Mouse (Mus musculus) lung, embryonic 14.5 days (tissue): ENCODE data around the gene Cbs. TPM values are rescaled to one million over a fixed set of nuclear protein-coding genes. Genes with fewer than 3 reads are reported as not detected.

Experiments
- ATAC-seq: fragments of 200-750 bp; cut with Nextera tagmentation; 2 replicates; pipeline ENCODE4 v1.8.0; 2017; ENCODE audit warnings: mild to moderate bottlenecking, moderate TSS enrichment, moderate library complexity; ENCODE audit not compliant: insufficient read depth
- DNase-seq: peaks from one replicate; pipeline ENCODE4 v3.0.0-alpha.2; 2015
- H3K27ac ChIP-seq: fragments of 300-500 bp; sonication (generic); 2 replicates; pipeline ENCODE4 v1.5.1; 2014; ENCODE audit warnings: low read depth, mild to moderate bottlenecking, moderate library complexity
- H3K27me3 ChIP-seq: fragments of 300-500 bp; sonication (generic); 2 replicates; pipeline ENCODE4 v1.6.1; 2014; ENCODE audit warnings: low read length, control low read depth; ENCODE audit not compliant: insufficient read depth
- H3K36me3 ChIP-seq: fragments of 300-500 bp; sonication (generic); 2 replicates; pipeline ENCODE4 v1.6.1; 2014; ENCODE audit warnings: control low read depth; ENCODE audit not compliant: insufficient read depth
- H3K4me1 ChIP-seq: fragments of 300-500 bp; sonication (generic); 2 replicates; pipeline ENCODE4 v1.6.1; 2014; ENCODE audit warnings: antibody characterized with exemption, control low read depth; ENCODE audit not compliant: insufficient read depth
- H3K4me2 ChIP-seq: fragments of 300-500 bp; sonication (generic); 2 replicates; pipeline ENCODE4 v1.6.1; 2014; ENCODE audit warnings: mild to moderate bottlenecking
- H3K4me3 ChIP-seq: fragments of 300-500 bp; sonication (generic); 2 replicates; pipeline ENCODE4 v1.5.1; 2014; ENCODE audit warnings: low read depth, low read length
- H3K9ac ChIP-seq: fragments of 300-500 bp; sonication (generic); 2 replicates; pipeline ENCODE4 v1.6.1; 2014
- H3K9me3 ChIP-seq: fragments of 300-500 bp; sonication (generic); 2 replicates; pipeline ENCODE4 v1.6.1; 2016; ENCODE audit warnings: low read depth, low read length, control low read depth
- CTCF ChIP-seq: IDR thresholded peaks from 2 replicates; pipeline ENCODE4 v1.5.1; 2016; ENCODE audit warnings: antibody characterized with exemption, low read depth
- WGBS: fragments of 180-500 bp; shearing (Covaris S2); extraction: QIAGEN DNeasy Blood & Tissue Kit; methylation state at CpG from one replicate; pipeline ENCODE4 v1.1.7; 2014; 5-methylcytosine and 5-hydroxymethylcytosine counted together
- polyA plus RNA-seq: library from polyadenylated mRNA; unstranded; fragments of >200 nt; fragmentation: Nextera tagmentation; extraction: Ambion mirVana; gene quantifications from 2 replicates; pipeline ENCODE4 v1.2.1, GENCODE M21; 2014

Gene Cbs
- polyA plus RNA-seq, 1 experiment from 2014 or later: 2.7 TPM

- Histone ChIP-seq H3K36me3 (no peaks in the 10 kb centered on the region), H3K4me1 (no peaks in the 10 kb centered on the region), H3K9me3 (no peaks in the 10 kb centered on the region), H3K4me2 (no peak overlapping the region), H3K4me3 (no peak overlapping the region), H3K27ac (no peak overlapping the region), H3K27me3 (no peaks in the 10 kb centered on the region), H3K9ac (no peak overlapping the region)
- ATAC-seq: no peak
- WGBS: 63% methylated on average over 8 of the region's 8 CpGs
- no peak for DNase-seq
- no peak for TF ChIP-seq CTCF
Observed at GRCm38 (mm10) chr17:31671698-31672097, 34.7 kb upstream of the Cbs start.

GRCm38 (mm10) chr17:31670163-31670562 lies 33.1 kb upstream of the Cbs start:
- Histone ChIP-seq H3K4me1 (no peaks in the 10 kb centered on the region), H3K9me3 (no peaks in the 10 kb centered on the region), H3K4me3 (no peak overlapping the region), H3K27ac (no peak overlapping the region), H3K27me3 (no peaks in the 10 kb centered on the region), H3K36me3 (no peaks in the 10 kb centered on the region), H3K4me2 (no peak overlapping the region), H3K9ac (no peak overlapping the region)
- WGBS: 60% methylated on average over 11 of the region's 11 CpGs
- ATAC-seq (no peak), DNase-seq (no peak)
- TF ChIP-seq CTCF: no peak

GRCm38 (mm10) chr17:31668306-31668705 lies 31.3 kb upstream of the Cbs start:
- Histone ChIP-seq H3K4me1 (no peaks in the 10 kb centered on the region), H3K9ac (no peak overlapping the region), H3K4me3 (no peak overlapping the region), H3K27ac (no peak overlapping the region), H3K4me2 (no peak overlapping the region), H3K27me3 (no peaks in the 10 kb centered on the region), H3K9me3 (no peaks in the 10 kb centered on the region), H3K36me3 (no peaks in the 10 kb centered on the region)
- TF ChIP-seq CTCF: no peak
- ATAC-seq: no peak
- WGBS: 59% methylated on average over 8 of the region's 9 CpGs
- DNase-seq: no peak

GRCm38 (mm10) chr17:31664760-31665159 lies 27.7 kb upstream of the Cbs start:
- H3K36me3 ChIP-seq: no peaks in the 10 kb centered on the region
- H3K27me3 ChIP-seq: no peaks in the 10 kb centered on the region
- no peaks in the 10 kb centered on the region for H3K4me1 ChIP-seq
- ATAC-seq: peak; percentile 75
- peak; percentile 88 for TF ChIP-seq CTCF
- DNase-seq: peak; percentile 88
- H3K4me3 ChIP-seq: no peak overlapping the region
- H3K9ac ChIP-seq: no peak overlapping the region
- H3K9me3 ChIP-seq: no peaks in the 10 kb centered on the region
- 4% methylated on average over 4 of the region's 4 CpGs for WGBS
- H3K27ac ChIP-seq: no peak overlapping the region
- no peak overlapping the region for H3K4me2 ChIP-seq

GRCm38 (mm10) chr17:31662855-31663254 lies 25.8 kb upstream of the Cbs start:
- Histone ChIP-seq H3K36me3 (no peaks in the 10 kb centered on the region), H3K9me3 (no peaks in the 10 kb centered on the region), H3K4me1 (0 out of 2 replicates have a peak, but pooled peaks cover 3% of the 10 kb centered on the region), H3K4me2 (no peak overlapping the region), H3K9ac (no peak overlapping the region), H3K27ac (no peak overlapping the region), H3K27me3 (no peaks in the 10 kb centered on the region), H3K4me3 (no peak overlapping the region)
- DNase-seq (no peak), ATAC-seq (no peak)
- no peak; the same call in 1 of the 2 replicates for TF ChIP-seq CTCF

GRCm38 (mm10) chr17:31660661-31661250 lies 23.7 kb upstream of the Cbs start:
- Histone ChIP-seq H3K27ac (no peak overlapping the region), H3K9me3 (no peaks in the 10 kb centered on the region), H3K36me3 (peaks cover 15% of the 10 kb centered on the region), H3K4me1 (peaks cover 6% of the 10 kb centered on the region), H3K9ac (no peak overlapping the region), H3K4me2 (no peak overlapping the region), H3K4me3 (no peak overlapping the region), H3K27me3 (no peaks in the 10 kb centered on the region)
- WGBS: 71% methylated on average over 8 of the region's 8 CpGs
- ATAC-seq: no peak
- no peak for DNase-seq
- no peak for TF ChIP-seq CTCF

- no peak for TF ChIP-seq CTCF
- DNase-seq (peak; percentile 99), ATAC-seq (peak; percentile 98)
- peaks cover 6% of the 10 kb centered on the region for H3K4me1 ChIP-seq
- peak within 1 kb of the TSS; percentile 91 for H3K4me3 ChIP-seq
- WGBS: under 1% methylated on average over 74 of the region's 77 CpGs
- peak within 1 kb of the TSS; percentile 97 for H3K9ac ChIP-seq
- H3K9me3 ChIP-seq: no peaks in the 10 kb centered on the region
- H3K4me2 ChIP-seq: peak within 1 kb of the TSS; percentile 77
- peak within 1 kb of the TSS; percentile 86 for H3K27ac ChIP-seq
- peaks cover 35% of the 10 kb centered on the region for H3K36me3 ChIP-seq
- no peaks in the 10 kb centered on the region for H3K27me3 ChIP-seq
Observed at GRCm38 (mm10) chr17:31658468-31659185, 21.6 kb upstream of the Cbs start, which contains the start of gene U2af1. TSS of gene U2af1 (minus strand) at chr17:31658892.
